Mouse (Mus musculus): ENCODE results near the gene Ptbp3. TPM values are rescaled to one million over a fixed set of nuclear protein-coding genes. Genes with fewer than 3 reads are reported as not detected.

The Ptbp3 gene
- polyA plus RNA-seq (2014; fragmentation: Nextera tagmentation; extraction: Ambion mirVana): 30.3 TPM in 2 replicates

GRCm38 (mm10) chr4:59549175-59549976 is at the start of gene Ptbp3:
TSS of gene Ptbp3 (minus strand) at chr4:59549364.
- peak; percentile 92 for ATAC-seq (replicated peaks; ENCODE audit: low FRiP score)
- no peaks in the 10 kb centered on the region for H3K36me3 ChIP-seq (ENCODE audit: control insufficient read depth, insufficient read depth, low read length)
- peak within 1 kb of the TSS; percentile 68 for H3K4me3 ChIP-seq (ENCODE audit: low read depth, low read length)
- peak within 1 kb of the TSS; percentile 72 for H3K4me2 ChIP-seq (ENCODE audit: low read depth, low read length, severe bottlenecking)
- H3K9ac ChIP-seq (ENCODE audit: low read length): peak within 1 kb of the TSS; percentile 78
- no peaks in the 10 kb centered on the region for H3K4me1 ChIP-seq (replicated peaks; ENCODE audit: control insufficient read depth, insufficient read depth, low read length)
- peak within 1 kb of the TSS; percentile 48 for H3K27ac ChIP-seq (ENCODE audit: low read depth, low read length)
- no peaks in the 10 kb centered on the region for H3K9me3 ChIP-seq (ENCODE audit: control insufficient read depth, low read length)
- DNase-seq (ENCODE audit: low spot score): peak; percentile 98
- peaks cover 2% of the 10 kb centered on the region; the same call in 1 of the 2 replicates for H3K27me3 ChIP-seq (ENCODE audit: control insufficient read depth, insufficient read depth, low read length)
- WGBS: under 1% methylated on average over 65 of the region's 83 CpGs

- Histone ChIP-seq H3K4me2 (ENCODE audit: low read depth, low read length, severe bottlenecking) (no peak overlapping the region), H3K9ac (ENCODE audit: low read length) (no peak overlapping the region), H3K27ac (ENCODE audit: low read depth, low read length) (no peak overlapping the region), H3K4me3 (ENCODE audit: low read depth, low read length) (no peak overlapping the region), H3K36me3 (ENCODE audit: control insufficient read depth, insufficient read depth, low read length) (no peaks in the 10 kb centered on the region), H3K27me3 (ENCODE audit: control insufficient read depth, insufficient read depth, low read length) (no peaks in the 10 kb centered on the region), H3K4me1 (replicated peaks; ENCODE audit: control insufficient read depth, insufficient read depth, low read length) (no peaks in the 10 kb centered on the region), H3K9me3 (ENCODE audit: control insufficient read depth, low read length) (no peaks in the 10 kb centered on the region)
- ATAC-seq (replicated peaks; ENCODE audit: low FRiP score) (no peak), DNase-seq (ENCODE audit: low spot score) (no peak)
- 93% methylated on average over 2 of the region's 2 CpGs for WGBS
Measured at GRCm38 (mm10) chr4:59596556-59596955, 47.4 kb upstream of the Ptbp3 start.

GRCm38 (mm10) chr4:59594614-59595013 is 45.5 kb upstream of the Ptbp3 start:
- ATAC-seq (replicated peaks; ENCODE audit: low FRiP score) (no peak), DNase-seq (ENCODE audit: low spot score) (no peak)
- H3K4me2 ChIP-seq (ENCODE audit: low read depth, low read length, severe bottlenecking): no peak overlapping the region
- no peaks in the 10 kb centered on the region for H3K36me3 ChIP-seq (ENCODE audit: control insufficient read depth, insufficient read depth, low read length)
- H3K27me3 ChIP-seq (ENCODE audit: control insufficient read depth, insufficient read depth, low read length): no peaks in the 10 kb centered on the region
- H3K4me3 ChIP-seq (ENCODE audit: low read depth, low read length): no peak overlapping the region
- WGBS: 75% methylated on average over 2 of the region's 2 CpGs
- H3K4me1 ChIP-seq (replicated peaks; ENCODE audit: control insufficient read depth, insufficient read depth, low read length): no peaks in the 10 kb centered on the region
- H3K9me3 ChIP-seq (ENCODE audit: control insufficient read depth, low read length): no peaks in the 10 kb centered on the region
- no peak overlapping the region for H3K27ac ChIP-seq (ENCODE audit: low read depth, low read length)
- no peak overlapping the region for H3K9ac ChIP-seq (ENCODE audit: low read length)

GRCm38 (mm10) chr4:59587872-59588226 is 38.7 kb upstream of the Ptbp3 start:
- Histone ChIP-seq H3K9me3 (ENCODE audit: control insufficient read depth, low read length) (no peaks in the 10 kb centered on the region), H3K4me3 (ENCODE audit: low read depth, low read length) (no peak overlapping the region), H3K4me2 (ENCODE audit: low read depth, low read length, severe bottlenecking) (no peak overlapping the region), H3K9ac (ENCODE audit: low read length) (no peak overlapping the region), H3K27me3 (ENCODE audit: control insufficient read depth, insufficient read depth, low read length) (no peaks in the 10 kb centered on the region), H3K4me1 (replicated peaks; ENCODE audit: control insufficient read depth, insufficient read depth, low read length) (no peaks in the 10 kb centered on the region), H3K27ac (ENCODE audit: low read depth, low read length) (no peak overlapping the region), H3K36me3 (ENCODE audit: control insufficient read depth, insufficient read depth, low read length) (no peaks in the 10 kb centered on the region)
- DNase-seq (ENCODE audit: low spot score): no peak
- ATAC-seq (replicated peaks; ENCODE audit: low FRiP score): no peak
- 93% methylated on average over 1 of the region's 1 CpGs for WGBS

- ATAC-seq (replicated peaks; ENCODE audit: low FRiP score) (no peak), DNase-seq (ENCODE audit: low spot score) (no peak)
- Histone ChIP-seq H3K4me1 (replicated peaks; ENCODE audit: control insufficient read depth, insufficient read depth, low read length) (no peaks in the 10 kb centered on the region), H3K27ac (ENCODE audit: low read depth, low read length) (no peak overlapping the region), H3K4me3 (ENCODE audit: low read depth, low read length) (no peak overlapping the region), H3K9me3 (ENCODE audit: control insufficient read depth, low read length) (no peaks in the 10 kb centered on the region), H3K27me3 (ENCODE audit: control insufficient read depth, insufficient read depth, low read length) (no peaks in the 10 kb centered on the region), H3K9ac (ENCODE audit: low read length) (no peak overlapping the region), H3K36me3 (ENCODE audit: control insufficient read depth, insufficient read depth, low read length) (no peaks in the 10 kb centered on the region), H3K4me2 (ENCODE audit: low read depth, low read length, severe bottlenecking) (no peak overlapping the region)
- 83% methylated on average over 2 of the region's 2 CpGs for WGBS
Measured at GRCm38 (mm10) chr4:59587215-59587871, 38.2 kb upstream of the Ptbp3 start.

GRCm38 (mm10) chr4:59585097-59585496 is 35.9 kb upstream of the Ptbp3 start:
- H3K4me2 ChIP-seq (ENCODE audit: low read depth, low read length, severe bottlenecking): no peak overlapping the region
- H3K27ac ChIP-seq (ENCODE audit: low read depth, low read length): no peak overlapping the region
- 0 out of 2 replicates have a peak, but pooled peaks cover 2% of the 10 kb centered on the region for H3K4me1 ChIP-seq (replicated peaks; ENCODE audit: control insufficient read depth, insufficient read depth, low read length)
- H3K9me3 ChIP-seq (ENCODE audit: control insufficient read depth, low read length): no peaks in the 10 kb centered on the region
- H3K27me3 ChIP-seq (ENCODE audit: control insufficient read depth, insufficient read depth, low read length): no peaks in the 10 kb centered on the region
- no peak overlapping the region for H3K9ac ChIP-seq (ENCODE audit: low read length)
- H3K36me3 ChIP-seq (ENCODE audit: control insufficient read depth, insufficient read depth, low read length): no peaks in the 10 kb centered on the region
- no peak overlapping the region for H3K4me3 ChIP-seq (ENCODE audit: low read depth, low read length)
- no peak for ATAC-seq (replicated peaks; ENCODE audit: low FRiP score)
- no peak for DNase-seq (ENCODE audit: low spot score)
- WGBS: 83% methylated on average over 5 of the region's 5 CpGs

- no peaks in the 10 kb centered on the region for H3K27me3 ChIP-seq (ENCODE audit: control insufficient read depth, insufficient read depth, low read length)
- DNase-seq (ENCODE audit: low spot score) (no peak), ATAC-seq (replicated peaks; ENCODE audit: low FRiP score) (no peak)
- peak overlapping the region; percentile 88; the same call in 1 of the 2 replicates for H3K4me2 ChIP-seq (ENCODE audit: low read depth, low read length, severe bottlenecking)
- H3K36me3 ChIP-seq (ENCODE audit: control insufficient read depth, insufficient read depth, low read length): no peaks in the 10 kb centered on the region
- H3K9ac ChIP-seq (ENCODE audit: low read length): no peak overlapping the region
- no peak overlapping the region for H3K27ac ChIP-seq (ENCODE audit: low read depth, low read length)
- 27% methylated on average over 6 of the region's 6 CpGs for WGBS
- peak overlapping the region; percentile 54 for H3K4me3 ChIP-seq (ENCODE audit: low read depth, low read length)
- 0 out of 2 replicates have a peak, but pooled peaks cover 2% of the 10 kb centered on the region for H3K4me1 ChIP-seq (replicated peaks; ENCODE audit: control insufficient read depth, insufficient read depth, low read length)
- H3K9me3 ChIP-seq (ENCODE audit: control insufficient read depth, low read length): no peaks in the 10 kb centered on the region
Measured at GRCm38 (mm10) chr4:59582186-59582585, 33.0 kb upstream of the Ptbp3 start.

- peak within 1 kb of the TSS; percentile 88 for H3K4me2 ChIP-seq (ENCODE audit: low read depth, low read length, severe bottlenecking)
- 0 out of 2 replicates have a peak, but pooled peaks cover 2% of the 10 kb centered on the region for H3K4me1 ChIP-seq (replicated peaks; ENCODE audit: control insufficient read depth, insufficient read depth, low read length)
- DNase-seq (ENCODE audit: low spot score) (peak; percentile 98), ATAC-seq (replicated peaks; ENCODE audit: low FRiP score) (peak; percentile 97)
- under 1% methylated on average over 61 of the region's 61 CpGs for WGBS
- H3K27ac ChIP-seq (ENCODE audit: low read depth, low read length): peak within 1 kb of the TSS; percentile 71; the same call in 1 of the 2 replicates
- H3K9ac ChIP-seq (ENCODE audit: low read length): peak within 1 kb of the TSS; percentile 61
- H3K9me3 ChIP-seq (ENCODE audit: control insufficient read depth, low read length): no peaks in the 10 kb centered on the region
- H3K27me3 ChIP-seq (ENCODE audit: control insufficient read depth, insufficient read depth, low read length): no peaks in the 10 kb centered on the region
- no peaks in the 10 kb centered on the region for H3K36me3 ChIP-seq (ENCODE audit: control insufficient read depth, insufficient read depth, low read length)
- H3K4me3 ChIP-seq (ENCODE audit: low read depth, low read length): peak within 1 kb of the TSS; percentile 54
Measured at GRCm38 (mm10) chr4:59581314-59582185, 32.4 kb upstream of the Ptbp3 start, which contains the start of gene Hsdl2. TSS of gene Hsdl2 (plus strand) at chr4:59581563.

Measured in forebrain, embryonic 11.5 days (tissue).